Mouse (Mus musculus) layer of hippocampus, adult 2 months (tissue): ENCODE data around the gene Nxt2. TPM values are rescaled to one million over a fixed set of nuclear protein-coding genes. Genes with fewer than 3 reads are reported as not detected.
A peak's percentile ranks its signal among the peaks of the same experiment; 100 is the strongest.
"Not testable (repeated sequence)": the region's sequence is repeated elsewhere in the genome, so short reads cannot be mapped to it uniquely, and the experiment has no call there.

Source experiments
- DNase-seq, 2 experiments: peaks; one replicate each; pipeline ENCODE4 v3.0.0; 2022; ENCODE audit warnings: low spot score in 2 of 2
- H3K27ac ChIP-seq: fragments of 200-600 bp; 2 replicates; pipeline ENCODE4 v1.8.1; 2022
- H3K4me3 ChIP-seq: fragments of 200-600 bp; 2 replicates; pipeline ENCODE4 v1.8.1; 2022; ENCODE audit warnings: mild to moderate bottlenecking
- CTCF ChIP-seq: fragments of 200-600 bp; conservative IDR thresholded peaks from 2 replicates; pipeline ENCODE4 v1.8.1; 2022; ENCODE audit warnings: antibody characterized with exemption, mild to moderate bottlenecking, moderate library complexity
- long read RNA-seq, 2 experiments: library from polyadenylated mRNA; stranded (forward); transcript quantifications; one replicate each; pipeline ENCODE4 v2.0.0; 2021; ENCODE audit warnings: borderline mapping rate in 2 of 2
- total RNA-seq, 2 experiments: library from RNA; stranded (reverse); gene quantifications; 2 replicates each; pipeline ENCODE4 v1.2.3; 2021

Gene Nxt2
- 10 to 100 TPM; 26.7 to 27.8 TPM for total RNA-seq
- long read RNA-seq, experiment 1, transcript Nxt2-203 (4 exons, 2,484 nt) = major isoform, 36 of 40 reads
- long read RNA-seq, experiment 1, partial matches to known transcripts = 0 of 40 reads
- long read RNA-seq, experiment 1, other reads (novel, unspliced or antisense) = 1 of 40 reads
- long read RNA-seq, experiment 2, transcript Nxt2-203 (4 exons, 2,484 nt) = major isoform, 49 of 57 reads
- long read RNA-seq, experiment 2, partial matches to known transcripts = 0 of 57 reads
- long read RNA-seq, experiment 2, other reads (novel, unspliced or antisense) = 4 of 57 reads

- H3K27ac ChIP-seq = no peak within 1 kb of the TSS
These were observed at the start of gene Nxt2 for GRCm38 (mm10) chrX:142226542-142226941. TSS of gene Nxt2 (plus strand) at chrX:142226770.

GRCm38 (mm10) chrX:142176981-142177380 lies 49.6 kb upstream of the Nxt2 start:
- no peak overlapping the region for H3K27ac ChIP-seq
- no peak for TF ChIP-seq CTCF
- H3K4me3 ChIP-seq = no peak overlapping the region
- DNase-seq = no peak

More at GRCm38 (mm10) chrX:142226542-142226941, at the start of gene Nxt2:
- H3K4me3 ChIP-seq = peak within 1 kb of the TSS; percentile 62
- DNase-seq = no peak
- TF ChIP-seq CTCF = no peak

GRCm38 (mm10) chrX:142182026-142182425 lies 44.5 kb upstream of the Nxt2 start:
- H3K4me3 ChIP-seq = no peak overlapping the region
- no peak overlapping the region for H3K27ac ChIP-seq
- DNase-seq = no peak
- no peak for TF ChIP-seq CTCF

GRCm38 (mm10) chrX:142189023-142189703 lies 37.4 kb upstream of the Nxt2 start:
- H3K4me3 ChIP-seq = no peak overlapping the region; the same call in 1 of the 2 replicates
- TF ChIP-seq CTCF = peak; percentile 79
- peak; percentile 39 to 49 for DNase-seq
- H3K27ac ChIP-seq = no peak overlapping the region

- DNase-seq = no peak
- Histone ChIP-seq H3K4me3 (no peak overlapping the region), H3K27ac (no peak overlapping the region)
- TF ChIP-seq CTCF = no peak
These were observed 36.2 kb upstream of the Nxt2 start for GRCm38 (mm10) chrX:142190355-142190754.

GRCm38 (mm10) chrX:142194420-142194819 lies 32.1 kb upstream of the Nxt2 start:
- H3K4me3 ChIP-seq = no peak overlapping the region
- TF ChIP-seq CTCF = no peak
- no peak for DNase-seq
- peak overlapping the region; percentile 18; the same call in 1 of the 2 replicates for H3K27ac ChIP-seq

- DNase-seq = no peak
- Histone ChIP-seq H3K27ac (no peak overlapping the region), H3K4me3 (no peak overlapping the region)
- TF ChIP-seq CTCF = no peak
These were observed 31.0 kb upstream of the Nxt2 start for GRCm38 (mm10) chrX:142195551-142195950.

- DNase-seq = no peak
- Histone ChIP-seq H3K4me3 (no peak within 1 kb of the TSS), H3K27ac (no peak within 1 kb of the TSS)
- TF ChIP-seq CTCF = no peak
These were observed 29.7 kb upstream of the Nxt2 start, which contains the start of gene Gucy2f for GRCm38 (mm10) chrX:142196831-142197230. TSS of gene Gucy2f (minus strand) at chrX:142196931.

- peak; percentile 97 for TF ChIP-seq CTCF
- DNase-seq = peak; percentile 20 to 38
- no peak overlapping the region for H3K27ac ChIP-seq
- no peak overlapping the region for H3K4me3 ChIP-seq
These were observed 26.3 kb upstream of the Nxt2 start for GRCm38 (mm10) chrX:142200295-142200694.

GRCm38 (mm10) chrX:142227398-142228054 lies 956 bp downstream of the Nxt2 start:
- DNase-seq = no peak
- Histone ChIP-seq H3K27ac (peak overlapping the region; percentile 88), H3K4me3 (peak overlapping the region; percentile 62)
- no peak for TF ChIP-seq CTCF

GRCm38 (mm10) chrX:142228055-142228768 lies 1.6 kb downstream of the Nxt2 start:
- H3K4me3 ChIP-seq = peak overlapping the region; percentile 62
- peak; percentile 66 to 68 for DNase-seq
- H3K27ac ChIP-seq = peak overlapping the region; percentile 89
- TF ChIP-seq CTCF = no peak

- no peak for DNase-seq
- Histone ChIP-seq H3K4me3 (peak overlapping the region; percentile 58), H3K27ac (peak overlapping the region; percentile 89)
- TF ChIP-seq CTCF = no peak
These were observed 2.2 kb downstream of the Nxt2 start for GRCm38 (mm10) chrX:142228769-142229158.

- not testable (repeated sequence) for DNase-seq, H3K4me3 ChIP-seq, H3K27ac ChIP-seq
These were observed 9.6 kb downstream of the Nxt2 start for GRCm38 (mm10) chrX:142236146-142236545.
